Mouse (Mus musculus) midbrain, embryonic 14.5 days (tissue): ENCODE data around the gene Sept9. TPM values are rescaled to one million over a fixed set of nuclear protein-coding genes. Genes with fewer than 3 reads are reported as not detected.
A peak's percentile ranks its signal among the peaks of the same experiment; 100 is the strongest.
"Not testable (repeated sequence)": the region's sequence is repeated elsewhere in the genome, so short reads cannot be mapped to it uniquely, and the experiment has no call there.

Experiments used
- ATAC-seq: fragments of 200-750 bp; cut with Nextera tagmentation; 2 replicates; pipeline ENCODE4 v1.8.0; 2017; ENCODE audit warnings: moderate number of reproducible peaks, moderate library complexity; ENCODE audit not compliant: low FRiP score, low TSS enrichment
- DNase-seq: peaks from one replicate; pipeline ENCODE4 v3.0.0-alpha.2; 2015
- H3K27ac ChIP-seq: fragments of 300-500 bp; sonication (generic); replicated peaks from 2 replicates; pipeline ENCODE4 v1.5.1; 2014; ENCODE audit warnings: mild to moderate bottlenecking, low read depth, low read length, moderate library complexity
- H3K27me3 ChIP-seq: fragments of 300-500 bp; sonication (generic); 2 replicates; pipeline ENCODE4 v1.6.1; 2014; ENCODE audit warnings: low read length, control low read depth, mixed read lengths; ENCODE audit not compliant: control insufficient read depth, insufficient read depth
- H3K36me3 ChIP-seq: fragments of 300-500 bp; sonication (generic); 2 replicates; pipeline ENCODE4 v1.6.1; 2014; ENCODE audit warnings: low read length, control low read depth; ENCODE audit not compliant: control insufficient read depth, insufficient read depth
- H3K4me1 ChIP-seq: fragments of 300-500 bp; sonication (generic); 2 replicates; pipeline ENCODE4 v1.6.1; 2014; ENCODE audit warnings: mild to moderate bottlenecking, antibody characterized with exemption, low read length, control low read depth; ENCODE audit not compliant: control insufficient read depth, insufficient read depth
- H3K4me2 ChIP-seq: fragments of 300-500 bp; sonication (generic); 2 replicates; pipeline ENCODE4 v1.6.1; 2014; ENCODE audit warnings: mild to moderate bottlenecking, low read length, moderate library complexity
- H3K4me3 ChIP-seq: fragments of 300-500 bp; sonication (generic); replicated peaks from 2 replicates; pipeline ENCODE4 v1.5.1; 2014; ENCODE audit warnings: low read depth, low read length
- H3K9ac ChIP-seq: fragments of 300-500 bp; sonication (generic); replicated peaks from 2 replicates; pipeline ENCODE4 v1.6.1; 2014; ENCODE audit warnings: mild to moderate bottlenecking, low read length, moderate library complexity
- H3K9me3 ChIP-seq: fragments of 300-500 bp; sonication (generic); 2 replicates; pipeline ENCODE4 v1.6.1; 2016; ENCODE audit warnings: low read length, control low read depth, mixed read lengths; ENCODE audit not compliant: control insufficient read depth
- WGBS: fragments of 180-500 bp; shearing (Covaris S2); extraction: QIAGEN DNeasy Blood & Tissue Kit; methylation state at CpG from one replicate; pipeline ENCODE4 v1.1.7; 2014; 5-methylcytosine and 5-hydroxymethylcytosine counted together
- polyA plus RNA-seq: library from polyadenylated mRNA; unstranded; fragments of >200 nt; fragmentation: Nextera tagmentation; extraction: Ambion mirVana; gene quantifications from 2 replicates; pipeline ENCODE4 v1.2.1, GENCODE M21; 2014

Gene Sept9
- polyA plus RNA-seq, 1 experiment from 2014 or later: 97.4 TPM

GRCm38 (mm10) chr11:117334101-117334500, 134.6 kb downstream of the Sept9 start:
- no peak for DNase-seq
- ATAC-seq: no peak
- Histone ChIP-seq H3K27ac (peak overlapping the region; percentile 99), H3K4me1 (peaks cover 42% of the 10 kb centered on the region), H3K9me3 (no peaks in the 10 kb centered on the region), H3K4me2 (peak overlapping the region; percentile 84), H3K27me3 (no peaks in the 10 kb centered on the region), H3K9ac (peak overlapping the region; percentile 86), H3K4me3 (peak overlapping the region; percentile 67), H3K36me3 (no peaks in the 10 kb centered on the region)
- WGBS: 57% methylated on average over 6 of the region's 6 CpGs

- H3K4me2 ChIP-seq: peak overlapping the region; percentile 84
- peaks cover 45% of the 10 kb centered on the region for H3K4me1 ChIP-seq
- H3K9me3 ChIP-seq: no peaks in the 10 kb centered on the region
- no peaks in the 10 kb centered on the region for H3K27me3 ChIP-seq
- no peak for DNase-seq
- WGBS: 95% methylated on average over 2 of the region's 2 CpGs
- H3K36me3 ChIP-seq: no peaks in the 10 kb centered on the region
- H3K4me3 ChIP-seq: no peak overlapping the region
- H3K27ac ChIP-seq: no peak overlapping the region
- no peak overlapping the region for H3K9ac ChIP-seq
- ATAC-seq: no peak
These were observed 135.7 kb downstream of the Sept9 start for GRCm38 (mm10) chr11:117335146-117335545.

- WGBS: 92% methylated on average over 7 of the region's 7 CpGs
- DNase-seq (no peak), ATAC-seq (no peak)
- peaks cover 46% of the 10 kb centered on the region for H3K4me1 ChIP-seq
- H3K4me3 ChIP-seq: no peak overlapping the region
- no peak overlapping the region for H3K27ac ChIP-seq
- no peak overlapping the region for H3K4me2 ChIP-seq
- no peaks in the 10 kb centered on the region for H3K27me3 ChIP-seq
- no peak overlapping the region for H3K9ac ChIP-seq
- no peaks in the 10 kb centered on the region for H3K9me3 ChIP-seq
- H3K36me3 ChIP-seq: no peaks in the 10 kb centered on the region
These were observed 136.8 kb downstream of the Sept9 start for GRCm38 (mm10) chr11:117336081-117336788.

GRCm38 (mm10) chr11:117337749-117338148, 138.3 kb downstream of the Sept9 start:
- ATAC-seq (no peak), DNase-seq (no peak)
- Histone ChIP-seq H3K27me3 (no peaks in the 10 kb centered on the region), H3K36me3 (no peaks in the 10 kb centered on the region), H3K9me3 (no peaks in the 10 kb centered on the region), H3K27ac (no peak overlapping the region), H3K4me2 (no peak overlapping the region), H3K9ac (no peak overlapping the region), H3K4me1 (peaks cover 49% of the 10 kb centered on the region), H3K4me3 (no peak overlapping the region)
- 93% methylated on average over 9 of the region's 9 CpGs for WGBS

GRCm38 (mm10) chr11:117338503-117338902, 139.0 kb downstream of the Sept9 start:
- no peaks in the 10 kb centered on the region for H3K9me3 ChIP-seq
- WGBS: 70% methylated on average over 8 of the region's 8 CpGs
- no peak overlapping the region for H3K9ac ChIP-seq
- H3K4me3 ChIP-seq: no peak overlapping the region
- H3K4me2 ChIP-seq: no peak overlapping the region
- no peak for ATAC-seq
- no peaks in the 10 kb centered on the region for H3K36me3 ChIP-seq
- H3K27ac ChIP-seq: no peak overlapping the region
- peaks cover 49% of the 10 kb centered on the region for H3K4me1 ChIP-seq
- no peaks in the 10 kb centered on the region for H3K27me3 ChIP-seq
- DNase-seq: no peak

GRCm38 (mm10) chr11:117339050-117339449, 139.6 kb downstream of the Sept9 start:
- Histone ChIP-seq H3K27ac (no peak overlapping the region), H3K9me3 (no peaks in the 10 kb centered on the region), H3K4me3 (no peak overlapping the region), H3K4me2 (no peak overlapping the region), H3K27me3 (no peaks in the 10 kb centered on the region), H3K4me1 (peaks cover 49% of the 10 kb centered on the region), H3K9ac (no peak overlapping the region), H3K36me3 (no peaks in the 10 kb centered on the region)
- WGBS: 93% methylated on average over 3 of the region's 3 CpGs
- no peak for DNase-seq
- no peak for ATAC-seq

- DNase-seq (peak; percentile 70), ATAC-seq (peak; percentile 35; the same call in 1 of the 2 replicates)
- H3K9me3 ChIP-seq: no peaks in the 10 kb centered on the region
- H3K36me3 ChIP-seq: no peaks in the 10 kb centered on the region
- H3K4me1 ChIP-seq: peaks cover 53% of the 10 kb centered on the region
- WGBS: 5% methylated on average over 7 of the region's 7 CpGs
- no peak overlapping the region; the same call in 1 of the 2 replicates for H3K4me2 ChIP-seq
- no peak overlapping the region for H3K4me3 ChIP-seq
- no peak overlapping the region; the same call in 1 of the 2 replicates for H3K9ac ChIP-seq
- peak overlapping the region; percentile 49 for H3K27ac ChIP-seq
- no peaks in the 10 kb centered on the region for H3K27me3 ChIP-seq
These were observed 141.8 kb downstream of the Sept9 start for GRCm38 (mm10) chr11:117341218-117341617.

- ATAC-seq (no peak), DNase-seq (no peak)
- Histone ChIP-seq H3K9ac (no peak overlapping the region), H3K4me3 (no peak overlapping the region), H3K9me3 (no peaks in the 10 kb centered on the region), H3K4me2 (no peak overlapping the region), H3K4me1 (peaks cover 55% of the 10 kb centered on the region), H3K36me3 (no peaks in the 10 kb centered on the region), H3K27me3 (no peaks in the 10 kb centered on the region), H3K27ac (peak overlapping the region; percentile 49; the same call in 1 of the 2 replicates)
- 96% methylated on average over 7 of the region's 7 CpGs for WGBS
These were observed 142.6 kb downstream of the Sept9 start for GRCm38 (mm10) chr11:117342076-117342475.

GRCm38 (mm10) chr11:117342490-117342889, 143.0 kb downstream of the Sept9 start:
- H3K4me1 ChIP-seq: peaks cover 59% of the 10 kb centered on the region
- H3K9ac ChIP-seq, H3K27me3 ChIP-seq, H3K9me3 ChIP-seq, ATAC-seq, H3K36me3 ChIP-seq, H3K27ac ChIP-seq, H3K4me3 ChIP-seq, DNase-seq, H3K4me2 ChIP-seq: not testable (repeated sequence)
- WGBS: 94% methylated on average over 6 of the region's 6 CpGs
